Mouse (Mus musculus): ENCODE results near the gene Mall.

DNA sequence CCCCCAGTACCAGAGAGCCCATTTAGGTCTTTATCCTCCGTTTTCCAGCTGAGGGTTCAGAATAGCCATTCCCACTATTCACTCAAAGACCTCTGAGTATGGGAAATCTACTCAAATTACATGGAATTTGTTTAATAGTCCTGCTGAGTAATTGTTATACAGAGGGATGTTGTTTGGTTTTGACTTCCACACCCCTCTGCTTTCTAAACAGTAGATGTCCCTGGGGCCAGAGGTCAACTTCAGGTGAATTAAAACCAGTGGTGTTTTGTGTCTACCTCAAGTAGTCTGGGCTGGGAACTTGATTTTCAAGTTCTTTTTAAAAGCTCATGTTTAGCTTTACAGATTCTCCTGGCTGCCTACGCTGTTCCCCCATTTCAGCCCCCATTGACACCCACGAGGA lies 15.0 kb downstream of the Mall start:
- TF ChIP-seq CTCF (IDR thresholded peaks at IDR 0.05; ENCODE audit: extremely low read depth, insufficient read depth, low read length) (no peak), POLR2A (IDR thresholded peaks at IDR 0.05; ENCODE audit: extremely low read depth, insufficient read depth, low read length) (no peak)
